ENCODE assay signal across 28 mouse cellular contexts in the genomic region with DNA sequence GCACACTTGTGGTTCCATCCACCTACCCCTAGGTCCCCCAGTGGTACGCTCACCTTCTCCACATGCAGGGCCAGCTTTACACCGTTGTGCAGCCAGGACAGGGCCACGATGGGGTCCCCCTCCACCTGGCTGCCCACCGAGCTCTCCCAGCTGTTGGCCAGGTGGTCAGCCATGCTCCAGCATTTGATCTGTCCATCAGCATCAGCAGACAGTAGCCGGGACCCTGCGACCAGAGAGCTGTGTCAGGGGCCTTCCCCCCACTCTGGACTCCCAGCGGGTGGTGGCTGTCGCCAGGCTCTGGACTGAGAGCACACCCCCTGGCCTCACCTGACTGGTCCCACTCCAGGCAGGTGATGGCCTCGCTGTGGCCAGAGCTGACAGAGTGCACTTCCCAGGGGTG. TPM values are rescaled to one million over a fixed set of nuclear protein-coding genes. Genes with fewer than 3 reads are reported as not detected.
"Had no signal": no experiment of that assay in that cellular context is flagged by ENCODE, and none has a peak within 500 bp of the region (broad histone marks: within the 10 kb centered on the region; RNA-seq: fewer than 3 reads in every experiment).

No protein-coding gene starts in this region.

- H3K9me3 ChIP-seq: limb, embryonic 15.5 days; midbrain, embryonic 12.5 days; midbrain, embryonic 15.5 days; neural tube, embryonic 13.5 days; stomach, embryonic 15.5 days had no signal

- ATAC-seq: liver, postnatal 0 days; lung, postnatal 0 days; midbrain, embryonic 15.5 days had no signal

- DNase-seq: kidney, postnatal 25 days; layer of hippocampus, adult 9-11 months; liver, postnatal 0 days; lung, embryonic 14.5 days; retina, postnatal 1 day; right cerebral cortex, postnatal 25 days; spleen, adult 18-20 months; thymus, postnatal 25 days had no signal

- H3K27me3 ChIP-seq: limb, embryonic 15.5 days; midbrain, embryonic 15.5 days; neural tube, embryonic 13.5 days; stomach, embryonic 15.5 days had no signal

- H3K9ac ChIP-seq: limb, embryonic 15.5 days; liver, embryonic 14.5 days; liver, postnatal 0 days; lung, embryonic 14.5 days; midbrain, embryonic 12.5 days; midbrain, embryonic 15.5 days; neural tube, embryonic 13.5 days; stomach, embryonic 15.5 days had no signal

- H3K4me2 ChIP-seq: limb, embryonic 15.5 days; liver, embryonic 11.5 days; lung, embryonic 14.5 days; midbrain, embryonic 12.5 days; midbrain, embryonic 15.5 days; neural tube, embryonic 13.5 days; stomach, embryonic 15.5 days had no signal

- H3K4me3 ChIP-seq: layer of hippocampus, adult 2 months; limb, embryonic 15.5 days; midbrain, embryonic 12.5 days; myocyte; neural tube, embryonic 13.5 days; stomach, embryonic 15.5 days had no signal

- H3K27ac ChIP-seq: kidney, postnatal 0 days; layer of hippocampus, adult 2 months; limb, embryonic 15.5 days; liver, embryonic 14.5 days; macrophage; midbrain, embryonic 12.5 days; midbrain, embryonic 15.5 days; neural tube, embryonic 13.5 days; stomach, embryonic 15.5 days had no signal

RNA-seq across cellular contexts. Expression of gene Gm26602, which starts 3.9 kb away (rescaled TPM):
- total RNA-seq: layer of hippocampus, adult 2 months; layer of hippocampus, postnatal 25 days; left cerebral cortex, adult 18-20 months; left cerebral cortex, postnatal 25 days; megakaryocyte, adult 5-6 weeks; monocyte, adult 5-6 weeks; neutrophil, adult 5-6 weeks had no signal
- polyA plus RNA-seq: large intestine, adult 2 months; limb, embryonic 15.5 days; liver, embryonic 14.5 days; liver, postnatal 0 days; lung, postnatal 0 days; midbrain, embryonic 15.5 days; myocyte had no signal

RNA-seq across cellular contexts. Expression of gene Kiss1r, which starts 10.1 kb away (rescaled TPM):
- total RNA-seq: monocyte, adult 5-6 weeks had no signal

RNA-seq across cellular contexts. Expression of gene Cfd, which starts 16.1 kb away (rescaled TPM):
- total RNA-seq: layer of hippocampus, adult 2 months; layer of hippocampus, postnatal 25 days; left cerebral cortex, adult 18-20 months; left cerebral cortex, postnatal 25 days; megakaryocyte, adult 5-6 weeks; monocyte, adult 5-6 weeks; neutrophil, adult 5-6 weeks had no signal
- polyA plus RNA-seq: limb, embryonic 11.5 days; limb, embryonic 15.5 days; liver, embryonic 11.5 days; liver, postnatal 0 days; lung, embryonic 14.5 days; lung, postnatal 0 days; macrophage; midbrain, embryonic 12.5 days; midbrain, embryonic 15.5 days; myocyte; neural tube, embryonic 13.5 days; stomach, embryonic 15.5 days had no signal
